Mouse (Mus musculus): ENCODE results near the gene Sox11. TPM values are rescaled to one million over a fixed set of nuclear protein-coding genes. Genes with fewer than 3 reads are reported as not detected.

Sox11 gene
- polyA plus RNA-seq (2011; ENCODE audit: insufficient read length, low read depth, missing spikeins) = 12.6 and 18.9 TPM in 2 replicates

DNA sequence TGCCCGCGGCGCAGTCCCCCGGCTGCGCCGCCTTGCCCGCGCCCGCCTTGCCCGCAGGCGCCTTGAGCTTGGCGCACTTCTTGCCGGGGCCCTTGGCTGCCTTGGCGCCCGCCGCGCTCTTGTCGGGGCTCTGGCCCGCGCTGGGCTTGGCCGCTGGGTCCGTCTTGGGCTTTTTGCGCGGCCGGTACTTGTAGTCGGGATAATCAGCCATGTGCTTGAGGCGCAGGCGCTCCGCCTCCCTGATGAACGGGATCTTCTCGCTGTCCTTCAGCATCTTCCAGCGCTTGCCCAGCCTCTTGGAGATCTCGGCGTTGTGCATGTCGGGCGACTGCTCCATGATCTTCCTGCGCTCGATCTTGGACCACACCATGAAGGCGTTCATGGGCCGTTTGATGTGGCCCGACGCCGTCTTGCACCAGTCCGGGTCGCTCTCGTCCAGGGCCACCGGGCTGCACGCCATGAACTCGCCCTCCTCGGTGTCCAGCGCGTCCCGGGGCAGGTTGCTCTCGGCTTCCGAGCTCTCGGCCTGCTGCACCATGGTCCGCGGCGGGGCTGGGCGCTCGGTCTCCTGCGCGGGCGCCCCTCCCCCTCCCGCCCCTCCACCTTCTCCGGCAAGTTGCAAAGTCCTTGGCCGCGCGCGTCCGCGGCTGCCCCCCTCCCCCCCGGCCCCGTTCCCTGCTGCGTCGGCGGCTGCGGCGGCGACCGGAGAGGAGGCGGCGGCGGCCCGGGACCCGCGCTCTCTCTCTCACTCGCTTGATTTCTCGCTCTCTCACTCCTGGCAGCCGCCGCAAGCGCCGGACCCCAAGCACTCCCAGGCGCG lies at the start of gene Sox11:
Gene Sox11 (minus strand): TSS at position 704 of the 820 bp plus-strand sequence.
- TF ChIP-seq POLR2A (IDR thresholded peaks at IDR 0.05; ENCODE audit: low read depth, low read length) (no peak; the same call in 1 of the 2 replicates), CTCF (IDR thresholded peaks at IDR 0.05; ENCODE audit: borderline replicate concordance, insufficient read depth, low read length) (no peak)

DNA sequence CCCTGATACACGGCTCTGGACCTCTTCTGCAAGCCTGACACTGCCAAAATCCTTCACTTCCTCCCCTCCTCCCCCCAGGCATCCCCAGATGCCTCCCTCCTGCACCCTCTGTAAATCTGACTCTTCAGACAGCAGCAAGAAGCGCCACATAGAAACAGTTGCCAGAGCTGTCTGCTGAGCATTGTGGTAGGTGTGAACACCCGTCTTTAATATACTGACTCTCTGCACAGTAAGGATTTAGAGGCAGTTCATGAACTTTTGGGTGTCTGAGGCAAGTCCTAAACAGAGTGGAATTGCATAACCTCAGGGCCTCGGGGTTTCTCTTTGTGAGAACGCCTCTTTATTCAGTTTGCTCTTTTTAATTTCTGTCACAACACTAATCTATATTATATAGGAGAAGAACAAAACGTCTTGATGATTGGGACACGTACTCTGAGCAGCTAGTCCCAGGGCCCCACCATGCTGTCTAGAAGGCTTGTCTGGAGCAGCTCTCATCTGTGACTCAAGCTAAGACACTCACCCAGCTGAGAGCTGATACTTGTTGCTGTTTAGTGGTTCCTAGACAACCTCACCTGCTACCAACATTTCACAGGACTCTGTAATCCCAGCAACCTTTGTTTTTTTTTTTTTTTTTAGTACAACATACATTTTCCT lies 49.4 kb upstream of the Sox11 start:
- Histone ChIP-seq H3K4me3 (ENCODE audit: insufficient read depth, low read length) (no peak overlapping the region), H3K4me1 (ENCODE audit: control insufficient read depth, insufficient read depth, low read length) (peaks cover 4% of the 10 kb centered on the region; the same call in 1 of the 2 replicates), H3K27ac (ENCODE audit: insufficient read depth, low read length) (no peak overlapping the region)
- TF ChIP-seq CTCF (IDR thresholded peaks at IDR 0.05; ENCODE audit: borderline replicate concordance, insufficient read depth, low read length) = no peak
- no peak for TF ChIP-seq POLR2A (IDR thresholded peaks at IDR 0.05; ENCODE audit: low read depth, low read length)

More for the DNA sequence above, at the start of gene Sox11:
- H3K27ac ChIP-seq (ENCODE audit: insufficient read depth, low read length) = peak within 1 kb of the TSS; percentile 53
- peak within 1 kb of the TSS; percentile 86 for H3K4me3 ChIP-seq (ENCODE audit: insufficient read depth, low read length)
- H3K4me1 ChIP-seq (ENCODE audit: control insufficient read depth, insufficient read depth, low read length) = no peaks in the 10 kb centered on the region

DNA sequence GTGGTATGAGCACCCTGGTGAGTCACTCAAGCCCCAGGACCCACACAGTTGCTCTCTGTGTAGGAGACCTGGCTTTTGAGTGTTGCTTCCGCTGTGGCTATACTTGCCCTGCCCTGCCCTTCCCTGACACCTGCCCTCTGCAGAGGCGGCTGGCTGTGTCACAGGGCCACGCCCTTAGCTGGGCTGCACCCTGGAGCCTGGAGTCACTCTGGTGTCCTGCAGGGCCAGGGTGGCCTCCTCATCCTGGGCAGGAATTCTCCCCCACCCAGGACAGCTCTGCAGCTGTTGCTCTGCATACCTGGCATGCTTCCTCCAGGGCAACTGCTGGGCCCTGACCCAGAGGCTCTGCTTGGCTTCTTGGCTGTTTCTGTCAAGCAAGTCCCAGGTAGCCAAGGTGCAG lies 48.1 kb upstream of the Sox11 start:
- TF ChIP-seq POLR2A (IDR thresholded peaks at IDR 0.05; ENCODE audit: low read depth, low read length) (no peak), CTCF (IDR thresholded peaks at IDR 0.05; ENCODE audit: borderline replicate concordance, insufficient read depth, low read length) (no peak)
- H3K27ac ChIP-seq (ENCODE audit: insufficient read depth, low read length) = no peak overlapping the region
- peaks cover 7% of the 10 kb centered on the region for H3K4me1 ChIP-seq (ENCODE audit: control insufficient read depth, insufficient read depth, low read length)
- no peak overlapping the region for H3K4me3 ChIP-seq (ENCODE audit: insufficient read depth, low read length)

DNA sequence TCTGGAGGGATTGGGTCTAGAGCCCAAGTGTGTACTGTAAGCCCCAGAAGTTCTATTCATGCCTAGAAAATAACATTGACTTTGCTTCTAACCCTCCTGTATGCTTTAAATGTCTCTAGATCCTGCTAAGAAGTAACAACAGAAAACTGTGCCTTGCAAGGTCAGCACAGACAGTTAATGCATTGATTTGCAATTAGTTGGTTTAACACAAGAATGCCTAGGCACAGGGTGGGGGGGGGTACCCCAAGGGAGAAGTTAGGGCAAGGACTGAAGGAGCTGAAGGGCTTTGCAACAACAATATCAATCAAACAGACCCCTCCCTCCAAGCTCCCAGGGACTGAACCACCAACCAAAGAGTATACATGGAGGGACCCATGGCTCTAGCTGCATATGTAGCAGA lies 47.1 kb upstream of the Sox11 start:
- Histone ChIP-seq H3K27ac (ENCODE audit: insufficient read depth, low read length) (no peak overlapping the region), H3K4me3 (ENCODE audit: insufficient read depth, low read length) (no peak overlapping the region), H3K4me1 (ENCODE audit: control insufficient read depth, insufficient read depth, low read length) (peaks cover 7% of the 10 kb centered on the region)
- TF ChIP-seq POLR2A (IDR thresholded peaks at IDR 0.05; ENCODE audit: low read depth, low read length) (no peak), CTCF (IDR thresholded peaks at IDR 0.05; ENCODE audit: borderline replicate concordance, insufficient read depth, low read length) (no peak)

DNA sequence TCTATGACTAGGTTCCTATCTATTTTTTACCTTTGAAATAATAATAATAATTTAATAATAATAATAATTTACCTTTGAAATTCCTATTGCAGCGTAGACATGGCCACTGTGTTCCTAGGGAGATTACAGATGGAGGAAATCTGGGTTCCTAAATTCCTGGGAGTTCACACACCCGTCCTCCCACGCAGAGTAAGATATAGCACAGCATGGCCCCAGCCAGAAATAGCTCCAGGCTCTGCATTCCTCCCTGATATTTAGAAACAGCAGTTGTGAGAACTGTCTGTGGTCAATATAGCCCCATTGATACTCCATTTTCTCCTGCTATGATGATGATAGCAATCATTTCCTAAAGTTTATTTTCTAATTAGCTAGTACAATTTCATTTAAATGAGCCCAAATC lies 30.1 kb upstream of the Sox11 start:
- Histone ChIP-seq H3K4me1 (ENCODE audit: control insufficient read depth, insufficient read depth, low read length) (0 out of 2 replicates have a peak, but pooled peaks cover 6% of the 10 kb centered on the region), H3K27ac (ENCODE audit: insufficient read depth, low read length) (no peak overlapping the region), H3K4me3 (ENCODE audit: insufficient read depth, low read length) (no peak overlapping the region)
- TF ChIP-seq POLR2A (IDR thresholded peaks at IDR 0.05; ENCODE audit: low read depth, low read length) (no peak), CTCF (IDR thresholded peaks at IDR 0.05; ENCODE audit: borderline replicate concordance, insufficient read depth, low read length) (no peak)

DNA sequence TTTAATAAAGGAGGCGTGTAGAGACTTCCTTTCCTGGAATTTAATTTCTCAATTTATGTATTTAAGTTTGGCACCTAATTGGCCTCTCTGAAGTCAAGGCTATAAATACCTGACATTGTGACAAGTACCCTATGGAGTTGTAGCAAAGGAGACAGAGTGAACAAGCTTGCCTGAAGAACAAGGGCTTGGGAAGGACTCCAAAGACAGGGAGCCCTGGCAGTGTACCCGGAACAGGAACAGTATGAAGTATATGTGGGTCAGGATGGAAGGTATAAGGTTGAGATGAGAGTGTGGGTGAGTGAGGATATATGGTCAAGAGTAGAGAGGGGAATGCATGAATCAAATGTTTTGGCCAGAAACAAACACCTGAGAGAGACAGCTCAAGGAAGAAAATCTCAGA lies 28.4 kb upstream of the Sox11 start:
- Histone ChIP-seq H3K27ac (ENCODE audit: insufficient read depth, low read length) (no peak overlapping the region), H3K4me3 (ENCODE audit: insufficient read depth, low read length) (no peak overlapping the region), H3K4me1 (ENCODE audit: control insufficient read depth, insufficient read depth, low read length) (peaks cover 2% of the 10 kb centered on the region; the same call in 1 of the 2 replicates)
- TF ChIP-seq POLR2A (IDR thresholded peaks at IDR 0.05; ENCODE audit: low read depth, low read length) (no peak), CTCF (IDR thresholded peaks at IDR 0.05; ENCODE audit: borderline replicate concordance, insufficient read depth, low read length) (no peak)

DNA sequence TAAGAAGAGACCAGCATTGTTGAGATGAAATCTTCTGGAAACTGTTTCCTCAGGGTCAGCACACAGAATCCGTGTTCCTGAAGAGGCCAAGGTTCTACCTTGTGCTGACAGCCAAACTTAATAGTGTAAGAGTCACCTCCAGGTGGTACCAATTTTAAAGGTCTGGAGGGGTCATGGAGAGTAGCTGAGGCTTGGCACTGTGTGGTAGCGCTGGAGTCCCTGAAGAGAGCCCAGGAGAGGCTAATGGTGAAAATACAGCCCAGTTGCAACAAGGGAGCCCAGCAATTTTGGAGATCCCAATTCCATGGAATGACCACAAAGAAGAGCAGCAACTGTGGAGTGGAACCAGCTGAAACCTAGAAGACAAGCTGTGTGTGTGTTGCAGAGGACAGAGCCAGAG lies 25.1 kb upstream of the Sox11 start:
- TF ChIP-seq CTCF (IDR thresholded peaks at IDR 0.05; ENCODE audit: borderline replicate concordance, insufficient read depth, low read length) (no peak), POLR2A (IDR thresholded peaks at IDR 0.05; ENCODE audit: low read depth, low read length) (no peak)
- Histone ChIP-seq H3K27ac (ENCODE audit: insufficient read depth, low read length) (no peak overlapping the region), H3K4me3 (ENCODE audit: insufficient read depth, low read length) (no peak overlapping the region), H3K4me1 (ENCODE audit: control insufficient read depth, insufficient read depth, low read length) (no peaks in the 10 kb centered on the region; the same call in 1 of the 2 replicates)

DNA sequence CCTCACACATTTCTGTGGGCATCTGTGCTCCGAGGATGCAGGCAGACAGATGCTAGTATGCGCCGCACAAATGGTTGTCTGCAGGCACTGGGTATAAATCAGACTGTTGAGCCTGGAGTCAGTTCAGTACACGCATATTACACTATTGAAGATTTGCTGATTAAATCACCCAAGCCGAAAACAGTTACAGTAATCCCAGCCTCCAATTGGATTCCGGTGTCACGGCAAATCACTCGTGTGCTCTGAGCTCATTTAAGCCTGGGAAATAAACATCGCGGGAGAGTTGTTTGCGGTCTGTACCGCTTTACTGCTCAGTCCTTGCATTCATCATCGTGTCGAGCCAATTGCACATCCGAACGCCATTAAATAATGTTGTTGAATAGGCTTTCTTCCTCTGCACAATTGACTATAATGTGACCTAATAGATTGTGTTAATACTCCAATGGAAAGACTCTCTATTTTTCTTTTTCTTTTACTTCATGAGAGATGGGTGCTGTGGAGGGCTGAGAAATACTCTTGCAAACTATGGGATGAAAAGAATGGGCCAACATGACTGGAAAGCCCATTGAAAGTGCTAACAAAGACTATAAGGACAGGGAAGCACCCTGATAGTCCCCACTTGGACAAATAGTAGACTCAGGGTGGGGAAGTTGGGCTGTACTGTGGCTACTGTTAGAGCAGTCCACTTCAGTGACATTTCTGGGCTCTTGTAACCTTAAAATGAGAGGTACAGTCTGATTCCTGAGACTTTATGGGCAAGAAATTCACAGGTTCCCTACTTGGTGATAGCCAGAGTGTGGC lies 21.7 kb upstream of the Sox11 start:
- Histone ChIP-seq H3K4me3 (ENCODE audit: insufficient read depth, low read length) (no peak overlapping the region), H3K27ac (ENCODE audit: insufficient read depth, low read length) (no peak overlapping the region), H3K4me1 (ENCODE audit: control insufficient read depth, insufficient read depth, low read length) (no peaks in the 10 kb centered on the region; the same call in 1 of the 2 replicates)
- TF ChIP-seq POLR2A (IDR thresholded peaks at IDR 0.05; ENCODE audit: low read depth, low read length) (no peak), CTCF (IDR thresholded peaks at IDR 0.05; ENCODE audit: borderline replicate concordance, insufficient read depth, low read length) (no peak)

DNA sequence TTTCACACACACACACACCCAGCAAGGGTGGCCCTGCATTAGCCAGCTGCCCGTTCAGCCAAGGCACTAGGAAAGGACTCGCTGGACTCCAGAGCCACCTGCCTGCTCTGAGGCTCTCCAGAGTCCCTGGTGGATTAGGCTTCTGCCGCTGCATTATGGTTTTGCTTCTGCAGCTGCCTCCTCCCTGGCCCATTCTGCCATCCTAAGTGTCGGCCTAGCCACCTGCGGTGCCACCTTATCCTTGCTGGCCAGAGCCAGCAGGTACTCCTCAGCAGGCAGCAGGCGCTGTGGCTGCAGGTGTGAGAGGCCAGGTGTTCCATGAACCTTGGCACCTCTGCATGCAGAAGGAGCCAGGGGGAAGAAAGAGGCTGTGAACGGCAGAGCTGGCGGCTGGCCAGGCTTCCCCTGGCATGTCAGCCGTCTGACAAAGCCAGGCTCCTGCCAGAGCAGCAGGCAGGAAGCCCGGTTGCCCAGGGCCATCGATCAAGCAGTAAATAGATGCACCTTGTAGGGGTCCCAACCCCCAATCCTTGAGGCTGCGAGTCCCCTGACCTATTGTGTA lies 14.8 kb upstream of the Sox11 start:
- Histone ChIP-seq H3K4me1 (ENCODE audit: control insufficient read depth, insufficient read depth, low read length) (no peaks in the 10 kb centered on the region), H3K27ac (ENCODE audit: insufficient read depth, low read length) (no peak overlapping the region), H3K4me3 (ENCODE audit: insufficient read depth, low read length) (no peak overlapping the region)
- TF ChIP-seq CTCF (IDR thresholded peaks at IDR 0.05; ENCODE audit: borderline replicate concordance, insufficient read depth, low read length) = no peak
- no peak for TF ChIP-seq POLR2A (IDR thresholded peaks at IDR 0.05; ENCODE audit: low read depth, low read length)

All from embryonic fibroblast, embryonic 13.5 days (primary cell).